Mouse (Mus musculus) limb, embryonic 12.5 days (tissue): ENCODE measurements at regions not wholly inside any gene's neighbourhood (a gene's known extent, or its start where the extent isn't known, plus 50 kb on each side); places are given as distances from the start of the nearest gene placed in this dataset.
A peak's percentile ranks its signal among the peaks of the same experiment; 100 is the strongest.

ENCODE experiments used
- ATAC-seq: fragments of 200-750 bp; cut with Nextera tagmentation; 2 replicates; pipeline ENCODE4 v1.8.0; 2017; ENCODE audit warnings: low read depth, moderate TSS enrichment; ENCODE audit not compliant: insufficient number of reproducible peaks, insufficient read depth, low FRiP score, low TSS enrichment
- H3K27ac ChIP-seq: fragments of 300-500 bp; sonication (generic); 2 replicates; pipeline ENCODE4 v1.5.1; 2016; ENCODE audit warnings: mild to moderate bottlenecking, moderate library complexity
- H3K27me3 ChIP-seq: fragments of 300-500 bp; sonication (generic); 2 replicates; pipeline ENCODE4 v1.6.1; 2016; ENCODE audit warnings: mild to moderate bottlenecking, moderate library complexity
- H3K36me3 ChIP-seq: fragments of 300-500 bp; sonication (generic); 2 replicates; pipeline ENCODE4 v1.6.1; 2016; ENCODE audit warnings: mild to moderate bottlenecking, moderate library complexity
- H3K4me1 ChIP-seq: fragments of 300-500 bp; sonication (generic); replicated peaks from 2 replicates; pipeline ENCODE4 v1.6.1; 2016
- H3K4me2 ChIP-seq: fragments of 300-500 bp; sonication (generic); 2 replicates; pipeline ENCODE4 v1.6.1; 2016; ENCODE audit warnings: mild to moderate bottlenecking, moderate library complexity
- H3K4me3 ChIP-seq: fragments of 300-500 bp; sonication (generic); replicated peaks from 2 replicates; pipeline ENCODE4 v1.5.1; 2016; ENCODE audit warnings: mild to moderate bottlenecking
- H3K9ac ChIP-seq: fragments of 300-500 bp; sonication (generic); replicated peaks from 2 replicates; pipeline ENCODE4 v1.6.1; 2016; ENCODE audit warnings: mild to moderate bottlenecking, moderate library complexity
- H3K9me3 ChIP-seq: fragments of 300-500 bp; sonication (generic); 2 replicates; pipeline ENCODE4 v1.6.1; 2016; ENCODE audit warnings: mild to moderate bottlenecking, moderate library complexity
- WGBS: fragments of 180-500 bp; shearing (Covaris S2); methylation state at CpG from one replicate; pipeline ENCODE4 v1.1.7; 2016; 5-methylcytosine and 5-hydroxymethylcytosine counted together

DNA sequence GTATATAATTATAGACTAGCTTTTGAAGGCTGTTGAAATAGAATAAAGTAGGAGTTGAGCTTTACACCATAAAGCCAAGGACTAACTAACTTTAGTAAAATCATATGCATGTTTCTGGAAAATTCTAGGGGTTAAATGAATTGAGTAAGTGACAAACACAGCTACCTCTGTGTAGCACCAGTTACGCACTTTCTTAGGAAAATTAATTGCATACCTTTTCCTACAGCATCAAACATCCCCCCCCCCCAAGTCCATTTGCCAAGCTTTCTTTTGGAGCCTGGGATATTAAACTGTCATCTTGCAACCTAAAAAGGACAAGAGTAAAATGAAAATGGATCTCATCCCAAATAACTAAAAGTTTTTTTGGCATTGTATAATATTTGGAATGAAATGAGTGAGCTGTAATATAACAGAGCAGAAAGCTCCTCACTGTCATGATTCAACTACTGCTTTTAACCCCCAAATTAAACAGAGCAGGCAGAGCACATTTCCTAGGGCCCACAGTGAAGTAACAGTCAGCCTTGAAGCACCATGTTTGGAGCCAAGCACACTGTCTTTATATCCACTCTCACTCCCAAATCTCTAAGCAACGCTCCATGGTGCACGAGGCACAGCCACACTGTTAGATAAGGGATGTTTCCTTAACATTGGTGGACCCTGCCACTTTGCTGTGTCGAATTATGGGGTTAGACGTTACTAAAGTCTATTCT lies 210.9 kb upstream of the Rgmb start:
- Histone ChIP-seq H3K4me1 (no peaks in the 10 kb centered on the region), H3K36me3 (no peaks in the 10 kb centered on the region), H3K9me3 (no peaks in the 10 kb centered on the region), H3K27me3 (no peaks in the 10 kb centered on the region), H3K9ac (no peak overlapping the region), H3K27ac (no peak overlapping the region), H3K4me2 (no peak overlapping the region), H3K4me3 (no peak overlapping the region)
- WGBS = 67% methylated on average over 5 of the region's 5 CpGs
- ATAC-seq = no peak

GRCm38 (mm10) chr17:16027989-16028388 lies 197.2 kb upstream of the Rgmb start:
- Histone ChIP-seq H3K36me3 (no peaks in the 10 kb centered on the region), H3K27ac (no peak overlapping the region), H3K4me1 (no peaks in the 10 kb centered on the region), H3K9ac (no peak overlapping the region), H3K4me3 (no peak overlapping the region), H3K9me3 (no peaks in the 10 kb centered on the region), H3K4me2 (no peak overlapping the region), H3K27me3 (no peaks in the 10 kb centered on the region)
- WGBS = 71% methylated on average over 4 of the region's 4 CpGs
- no peak for ATAC-seq

- Histone ChIP-seq H3K27me3 (no peaks in the 10 kb centered on the region), H3K4me3 (no peak overlapping the region), H3K36me3 (no peaks in the 10 kb centered on the region), H3K9me3 (no peaks in the 10 kb centered on the region), H3K4me1 (peaks cover 5% of the 10 kb centered on the region; the same call in 1 of the 2 replicates), H3K9ac (no peak overlapping the region), H3K27ac (no peak overlapping the region), H3K4me2 (no peak overlapping the region)
- no peak for ATAC-seq
- WGBS = 48% methylated on average over 7 of the region's 7 CpGs
These were observed 174.2 kb upstream of the Rgmb start for GRCm38 (mm10) chr17:16004871-16005575.

GRCm38 (mm10) chr17:16004002-16004401 lies 173.2 kb upstream of the Rgmb start:
- Histone ChIP-seq H3K4me3 (no peak overlapping the region), H3K9me3 (no peaks in the 10 kb centered on the region), H3K9ac (no peak overlapping the region), H3K27me3 (no peaks in the 10 kb centered on the region), H3K4me1 (peaks cover 5% of the 10 kb centered on the region; the same call in 1 of the 2 replicates), H3K36me3 (no peaks in the 10 kb centered on the region), H3K27ac (no peak overlapping the region), H3K4me2 (no peak overlapping the region)
- WGBS = 78% methylated on average over 4 of the region's 4 CpGs
- ATAC-seq = no peak

DNA sequence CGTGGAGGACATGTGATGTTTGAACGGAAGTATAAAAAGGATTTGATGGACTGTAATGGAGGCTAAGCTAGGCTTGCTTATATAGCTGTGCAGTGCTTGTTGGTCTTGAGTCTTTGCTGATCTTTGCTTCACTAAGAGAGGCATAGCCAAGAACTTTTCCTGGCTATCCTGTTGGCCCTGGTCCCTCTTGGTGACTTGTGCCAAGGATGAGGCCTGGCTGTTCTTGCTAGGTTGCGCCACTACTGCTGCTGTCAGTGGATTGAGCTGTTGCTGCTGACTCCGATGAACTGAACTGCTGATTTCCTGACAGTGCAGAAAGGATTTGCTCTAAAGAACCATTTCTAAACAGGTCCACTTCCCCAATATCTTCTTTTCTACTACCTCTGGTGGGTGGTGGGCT lies 167.9 kb upstream of the Rgmb start:
- Histone ChIP-seq H3K4me1 (0 out of 2 replicates have a peak, but pooled peaks cover 3% of the 10 kb centered on the region), H3K4me3 (no peak overlapping the region), H3K4me2 (no peak overlapping the region), H3K27me3 (no peaks in the 10 kb centered on the region), H3K36me3 (no peaks in the 10 kb centered on the region), H3K27ac (no peak overlapping the region), H3K9me3 (0 out of 2 replicates have a peak, but pooled peaks cover 6% of the 10 kb centered on the region), H3K9ac (no peak overlapping the region)
- ATAC-seq = no peak
- WGBS = 92% methylated on average over 4 of the region's 4 CpGs

DNA sequence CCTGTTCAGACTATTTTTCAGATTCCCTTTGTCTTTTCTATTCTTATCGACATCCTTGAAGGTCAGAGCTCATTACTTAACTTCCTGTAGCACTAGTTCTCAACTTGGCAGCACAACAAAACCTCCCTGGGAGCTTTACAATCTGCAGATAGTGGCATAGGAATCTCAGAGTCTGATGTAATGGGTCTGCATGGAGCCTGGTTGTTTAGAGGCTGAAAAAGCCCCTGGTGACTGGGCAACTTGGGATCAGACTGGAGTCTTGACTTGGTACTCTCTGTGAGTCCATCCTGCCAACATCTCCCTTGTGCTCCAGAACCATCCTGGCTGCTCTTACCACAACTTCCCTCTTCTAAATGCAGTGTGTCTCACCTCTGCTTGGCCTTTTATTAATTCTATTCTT lies 166.4 kb upstream of the Rgmb start:
- no peak overlapping the region for H3K27ac ChIP-seq
- no peaks in the 10 kb centered on the region for H3K36me3 ChIP-seq
- no peak overlapping the region for H3K4me2 ChIP-seq
- H3K9me3 ChIP-seq = 0 out of 2 replicates have a peak, but pooled peaks cover 6% of the 10 kb centered on the region
- no peak overlapping the region for H3K9ac ChIP-seq
- 53% methylated on average over 1 of the region's 1 CpGs for WGBS
- H3K27me3 ChIP-seq = no peaks in the 10 kb centered on the region
- no peak overlapping the region for H3K4me3 ChIP-seq
- 0 out of 2 replicates have a peak, but pooled peaks cover 8% of the 10 kb centered on the region for H3K4me1 ChIP-seq
- no peak for ATAC-seq

DNA sequence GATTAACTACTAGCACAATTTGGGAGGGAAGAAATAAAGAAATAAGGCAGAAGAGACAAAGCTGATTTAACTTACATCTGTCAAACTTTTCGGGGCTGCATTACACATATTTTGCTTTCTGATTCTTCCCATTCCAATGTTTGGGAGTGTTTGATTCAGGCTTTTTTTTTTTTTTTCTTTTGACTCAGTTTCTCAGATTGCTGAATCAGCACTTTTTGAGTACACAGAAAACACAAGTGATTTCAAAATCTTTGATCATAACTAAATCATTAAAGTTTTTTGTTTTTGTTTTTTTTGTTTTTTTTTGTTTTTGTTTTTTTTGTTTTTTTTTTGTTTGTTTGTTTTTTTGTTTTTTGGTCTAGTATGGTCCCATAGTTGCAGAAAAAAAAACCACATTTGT lies 164.7 kb upstream of the Rgmb start:
- no peaks in the 10 kb centered on the region for H3K36me3 ChIP-seq
- ATAC-seq = no peak
- 0 out of 2 replicates have a peak, but pooled peaks cover 8% of the 10 kb centered on the region for H3K4me1 ChIP-seq
- 0 out of 2 replicates have a peak, but pooled peaks cover 6% of the 10 kb centered on the region for H3K9me3 ChIP-seq
- no peak overlapping the region for H3K9ac ChIP-seq
- H3K4me3 ChIP-seq = no peak overlapping the region
- no peak overlapping the region for H3K27ac ChIP-seq
- H3K4me2 ChIP-seq = no peak overlapping the region
- WGBS = 83% methylated on average over 1 of the region's 1 CpGs
- H3K27me3 ChIP-seq = no peaks in the 10 kb centered on the region

DNA sequence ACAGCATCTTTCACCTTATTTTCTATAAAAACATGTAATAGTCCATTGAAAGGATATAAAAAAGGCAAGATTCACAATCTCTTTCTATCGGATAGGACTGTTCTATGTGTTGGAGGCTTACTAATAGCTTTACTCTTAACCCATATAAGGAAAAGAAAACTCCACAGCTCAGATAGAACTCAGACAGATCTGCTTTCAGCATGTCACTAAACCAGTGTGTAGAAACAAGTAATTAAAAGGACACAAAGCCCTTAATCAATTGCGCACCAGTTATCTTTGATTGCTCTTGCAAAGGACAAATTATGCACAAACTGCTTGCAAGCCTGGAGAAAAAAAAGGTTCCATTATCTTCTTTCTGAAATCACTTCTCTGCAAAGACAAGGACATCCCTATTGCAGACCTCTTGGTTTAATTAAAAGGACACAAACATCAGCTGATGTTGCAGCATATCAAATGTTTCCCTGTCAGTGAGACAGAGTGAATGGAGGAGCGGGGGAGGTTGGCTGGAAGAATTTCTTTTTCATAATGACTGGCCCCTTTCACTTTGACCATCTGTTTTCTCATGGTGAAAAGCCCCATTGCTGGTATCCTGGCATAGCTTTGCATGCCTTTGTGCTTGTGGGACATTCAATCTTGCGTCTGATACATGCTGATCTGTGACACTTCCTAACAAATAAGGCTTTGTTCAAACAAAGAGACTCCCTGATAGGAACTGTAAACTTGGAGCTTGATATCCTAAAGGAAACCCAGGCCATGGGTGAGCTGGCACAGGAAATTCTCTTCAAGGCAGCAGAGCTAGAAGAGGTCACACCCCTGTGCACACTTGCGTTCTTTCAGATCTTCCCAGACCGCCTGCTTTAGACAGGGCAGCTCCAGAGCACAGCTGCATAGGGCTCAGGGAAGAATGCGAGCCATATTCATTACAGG lies 162.8 kb upstream of the Rgmb start:
- H3K27me3 ChIP-seq = no peaks in the 10 kb centered on the region
- no peak overlapping the region for H3K4me2 ChIP-seq
- H3K9ac ChIP-seq = no peak overlapping the region
- H3K9me3 ChIP-seq = 0 out of 2 replicates have a peak, but pooled peaks cover 4% of the 10 kb centered on the region
- peak overlapping the region; percentile 45; the same call in 1 of the 2 replicates for H3K27ac ChIP-seq
- H3K36me3 ChIP-seq = no peaks in the 10 kb centered on the region
- peak; percentile 75; the same call in 1 of the 2 replicates for ATAC-seq
- H3K4me3 ChIP-seq = no peak overlapping the region
- 0 out of 2 replicates have a peak, but pooled peaks cover 8% of the 10 kb centered on the region for H3K4me1 ChIP-seq
- WGBS = 50% methylated on average over 7 of the region's 7 CpGs

GRCm38 (mm10) chr17:15991916-15992315 lies 161.1 kb upstream of the Rgmb start:
- Histone ChIP-seq H3K9me3 (no peaks in the 10 kb centered on the region), H3K4me1 (0 out of 2 replicates have a peak, but pooled peaks cover 8% of the 10 kb centered on the region), H3K27ac (no peak overlapping the region), H3K4me2 (no peak overlapping the region), H3K36me3 (no peaks in the 10 kb centered on the region), H3K27me3 (no peaks in the 10 kb centered on the region), H3K9ac (no peak overlapping the region), H3K4me3 (no peak overlapping the region)
- no peak for ATAC-seq
- WGBS = 61% methylated on average over 5 of the region's 5 CpGs

DNA sequence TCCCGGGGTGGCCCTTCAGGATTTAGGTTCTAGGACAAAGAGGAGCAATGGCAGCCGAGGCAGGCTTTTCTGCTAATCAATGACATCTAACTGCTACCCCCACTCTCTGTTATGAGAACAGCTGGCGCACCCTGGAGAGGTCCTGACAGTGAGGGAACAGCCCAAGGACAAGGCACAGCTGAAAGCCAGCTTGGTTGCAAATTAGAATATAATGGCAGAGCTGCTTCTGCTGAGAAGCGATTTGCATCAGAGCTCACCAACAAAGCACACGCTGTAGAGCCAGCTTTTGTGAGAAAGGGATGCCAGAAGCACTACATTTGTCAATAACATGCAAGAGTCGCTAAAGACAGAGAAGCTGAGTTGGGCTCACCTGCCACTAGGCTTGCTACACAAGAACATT lies 159.5 kb upstream of the Rgmb start:
- H3K36me3 ChIP-seq = no peaks in the 10 kb centered on the region
- no peaks in the 10 kb centered on the region for H3K9me3 ChIP-seq
- no peak for ATAC-seq
- WGBS = 25% methylated on average over 6 of the region's 6 CpGs
- H3K27me3 ChIP-seq = no peaks in the 10 kb centered on the region
- H3K4me1 ChIP-seq = 0 out of 2 replicates have a peak, but pooled peaks cover 8% of the 10 kb centered on the region
- H3K4me2 ChIP-seq = no peak overlapping the region
- H3K27ac ChIP-seq = no peak overlapping the region
- no peak overlapping the region for H3K4me3 ChIP-seq
- H3K9ac ChIP-seq = no peak overlapping the region

DNA sequence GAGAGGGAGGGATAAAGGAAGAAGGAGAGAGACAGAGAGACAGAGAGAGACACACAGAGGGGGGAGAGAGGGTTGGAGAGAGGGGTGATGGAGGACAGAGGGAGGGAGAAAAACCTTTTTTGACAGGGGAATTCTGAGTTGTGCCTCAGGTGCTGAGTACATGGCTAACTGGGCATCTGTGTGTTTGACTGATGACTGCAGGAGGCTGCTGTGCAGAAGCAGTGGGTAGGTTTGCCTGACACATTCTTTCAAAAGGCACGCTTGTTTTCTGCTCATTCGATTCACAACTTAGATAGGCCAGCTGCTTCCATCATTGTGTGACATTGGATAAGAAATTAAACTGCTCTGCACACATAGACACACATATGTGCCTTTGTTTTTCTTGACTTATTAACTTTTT lies 150.7 kb upstream of the Rgmb start:
- no peak overlapping the region for H3K4me2 ChIP-seq
- no peaks in the 10 kb centered on the region for H3K9me3 ChIP-seq
- no peaks in the 10 kb centered on the region for H3K36me3 ChIP-seq
- no peaks in the 10 kb centered on the region for H3K27me3 ChIP-seq
- no peak overlapping the region for H3K27ac ChIP-seq
- WGBS = 74% methylated on average over 2 of the region's 2 CpGs
- H3K9ac ChIP-seq = no peak overlapping the region
- no peak overlapping the region for H3K4me3 ChIP-seq
- peaks cover 4% of the 10 kb centered on the region; the same call in 1 of the 2 replicates for H3K4me1 ChIP-seq
- ATAC-seq = no peak
